Mouse (Mus musculus) spleen, adult 2 months (tissue): ENCODE measurements around the gene Cyfip2.

Experiments used
- CTCF ChIP-seq: fragments of 200-500 bp; IDR thresholded peaks from 2 replicates; pipeline ENCODE4 v1.5.1; 2011; ENCODE audit warnings: mild to moderate bottlenecking, inconsistent platforms; ENCODE audit not compliant: insufficient read depth, insufficient read length, insufficient replicate concordance; ENCODE audit errors: extremely low read depth
- POLR2A ChIP-seq: fragments of 200-500 bp; IDR thresholded peaks from 2 replicates; pipeline ENCODE4 v1.6.1; 2011; ENCODE audit warnings: low read depth, low read length, inconsistent platforms

DNA sequence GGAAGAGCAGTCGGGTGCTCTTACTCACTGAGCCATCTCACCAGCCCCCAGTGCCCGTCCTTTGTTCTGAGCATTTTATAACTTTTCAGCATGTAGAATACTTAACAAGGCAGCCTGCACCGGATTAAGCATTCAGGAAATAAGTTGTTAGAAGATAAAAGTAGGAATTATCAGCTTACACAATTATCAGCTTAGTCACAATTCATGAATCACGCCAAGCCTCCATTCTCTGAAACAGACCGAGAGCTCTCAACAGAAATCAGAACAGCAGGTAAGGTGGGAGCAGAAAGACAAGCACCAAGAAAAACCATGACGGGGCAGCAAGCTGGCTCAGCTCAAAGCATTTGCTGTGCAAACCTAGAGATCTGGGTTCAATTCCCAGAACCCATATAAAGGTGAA is 12.8 kb downstream of the Cyfip2 start:
- no peak for TF ChIP-seq CTCF
- no peak for TF ChIP-seq POLR2A
